Mouse (Mus musculus): ENCODE data around the gene Zfp787.

The Zfp787 gene

GRCm38 (mm10) chr7:6155901-6156411 lies at the start of gene Zfp787:
Gene Zfp787, minus strand, starts transcription at chr7:6155997.
- peak; percentile 97 for DNase-seq

- DNase-seq, result no peak
These were observed 48.4 kb upstream of the Zfp787 start for GRCm38 (mm10) chr7:6204200-6204599.

- DNase-seq, result no peak
These were observed 41.0 kb upstream of the Zfp787 start, which contains the start of gene Galp for GRCm38 (mm10) chr7:6196790-6197189. Gene Galp, plus strand, starts transcription at chr7:6197090.

GRCm38 (mm10) chr7:6195777-6196176 lies 40.0 kb upstream of the Zfp787 start:
- no peak for DNase-seq

- peak; percentile 67 for DNase-seq
These were observed 38.3 kb upstream of the Zfp787 start for GRCm38 (mm10) chr7:6194129-6194528.

GRCm38 (mm10) chr7:6191376-6191775 lies 35.6 kb upstream of the Zfp787 start:
- peak; percentile 88 for DNase-seq

GRCm38 (mm10) chr7:6189542-6189941 lies 33.7 kb upstream of the Zfp787 start:
- DNase-seq, result peak; percentile 62

- DNase-seq, result peak; percentile 55
These were observed 31.0 kb upstream of the Zfp787 start for GRCm38 (mm10) chr7:6186756-6187155.

- DNase-seq, result peak; percentile 77
These were observed 30.4 kb upstream of the Zfp787 start for GRCm38 (mm10) chr7:6186176-6186575.

- no peak for DNase-seq
These were observed 29.6 kb upstream of the Zfp787 start for GRCm38 (mm10) chr7:6185391-6185790.

GRCm38 (mm10) chr7:6184521-6184920 lies 28.7 kb upstream of the Zfp787 start:
- peak; percentile 86 for DNase-seq

GRCm38 (mm10) chr7:6183802-6184201 lies 28.0 kb upstream of the Zfp787 start:
- peak; percentile 80 for DNase-seq

- DNase-seq, result no peak
These were observed 27.1 kb upstream of the Zfp787 start for GRCm38 (mm10) chr7:6182882-6183281.

- DNase-seq, result no peak
These were observed 23.2 kb upstream of the Zfp787 start for GRCm38 (mm10) chr7:6179013-6179412.

- peak; percentile 90 for DNase-seq
These were observed 18.7 kb upstream of the Zfp787 start for GRCm38 (mm10) chr7:6174365-6174987.

GRCm38 (mm10) chr7:6173872-6174271 lies 18.1 kb upstream of the Zfp787 start:
- peak; percentile 87 for DNase-seq

GRCm38 (mm10) chr7:6172674-6173244 lies 17.0 kb upstream of the Zfp787 start:
- no peak for DNase-seq

GRCm38 (mm10) chr7:6172006-6172649 lies 16.3 kb upstream of the Zfp787 start, which contains the start of gene Zfp444:
Gene Zfp444, plus strand, starts transcription at chr7:6172226.
- peak; percentile 99 for DNase-seq

- DNase-seq, result peak; percentile 89
These were observed 15.7 kb upstream of the Zfp787 start for GRCm38 (mm10) chr7:6171444-6172005.

- no peak for DNase-seq
These were observed 15.1 kb upstream of the Zfp787 start for GRCm38 (mm10) chr7:6170871-6171270.

GRCm38 (mm10) chr7:6170391-6170790 lies 14.6 kb upstream of the Zfp787 start:
- no peak for DNase-seq

GRCm38 (mm10) chr7:6169403-6169802 lies 13.6 kb upstream of the Zfp787 start:
- peak; percentile 92 for DNase-seq

- DNase-seq, result no peak
These were observed 8.9 kb upstream of the Zfp787 start for GRCm38 (mm10) chr7:6164671-6165070.

- no peak for DNase-seq
These were observed 6.4 kb upstream of the Zfp787 start for GRCm38 (mm10) chr7:6162172-6162571.
